Mouse (Mus musculus) heart, postnatal 0 days (tissue): ENCODE data around the gene Fbxo27. TPM values are rescaled to one million over a fixed set of nuclear protein-coding genes. Genes with fewer than 3 reads are reported as not detected.
"Not testable (repeated sequence)": the region's sequence is repeated elsewhere in the genome, so short reads cannot be mapped to it uniquely, and the experiment has no call there.

ENCODE experiments used
- ATAC-seq: fragments of 200-750 bp; cut with Nextera tagmentation; 2 replicates; pipeline ENCODE4 v1.8.0; 2017; ENCODE audit warnings: low read depth, moderate number of reproducible peaks, moderate library complexity; ENCODE audit not compliant: insufficient read depth
- DNase-seq: peaks from one replicate; pipeline ENCODE4 v3.0.0-alpha.2; 2016; ENCODE audit warnings: low spot score
- H3K27ac ChIP-seq: fragments of 300-500 bp; sonication (generic); 2 replicates; pipeline ENCODE4 v1.5.1; 2014; ENCODE audit warnings: low read depth, mild to moderate bottlenecking
- H3K27me3 ChIP-seq: fragments of 300-500 bp; sonication (generic); 2 replicates; pipeline ENCODE4 v1.6.1; 2014; ENCODE audit warnings: low read length, mixed read lengths; ENCODE audit not compliant: control insufficient read depth, insufficient read depth
- H3K36me3 ChIP-seq: fragments of 300-500 bp; sonication (generic); replicated peaks from 2 replicates; pipeline ENCODE4 v1.6.1; 2014; ENCODE audit warnings: low read length, mixed read lengths; ENCODE audit not compliant: control insufficient read depth, insufficient read depth
- H3K4me1 ChIP-seq: fragments of 300-500 bp; sonication (generic); 2 replicates; pipeline ENCODE4 v1.6.1; 2014; ENCODE audit warnings: antibody characterized with exemption; ENCODE audit not compliant: control insufficient read depth, insufficient read depth
- H3K4me2 ChIP-seq: fragments of 300-500 bp; sonication (generic); 2 replicates; pipeline ENCODE4 v1.6.1; 2014; ENCODE audit warnings: low read depth, mild to moderate bottlenecking, low read length, moderate library complexity
- H3K4me3 ChIP-seq: fragments of 300-500 bp; sonication (generic); 2 replicates; pipeline ENCODE4 v1.5.1; 2014; ENCODE audit warnings: low read depth, low read length
- H3K9ac ChIP-seq: fragments of 300-500 bp; sonication (generic); replicated peaks from 2 replicates; pipeline ENCODE4 v1.6.1; 2014; ENCODE audit warnings: low read depth, low read length, mixed read lengths
- H3K9me3 ChIP-seq: fragments of 300-500 bp; sonication (generic); replicated peaks from 2 replicates; pipeline ENCODE4 v1.6.1; 2016; ENCODE audit warnings: low read length; ENCODE audit not compliant: control insufficient read depth
- CTCF ChIP-seq: IDR thresholded peaks from 2 replicates; pipeline ENCODE4 v1.5.1; 2016; ENCODE audit warnings: antibody characterized with exemption, control low read depth, low read depth
- EP300 ChIP-seq: IDR thresholded peaks from 2 replicates; pipeline ENCODE4 v1.6.1; 2016; ENCODE audit warnings: antibody characterized with exemption, low read depth
- WGBS: fragments of 180-500 bp; shearing (Covaris S2); extraction: QIAGEN DNeasy Blood & Tissue Kit; methylation state at CpG from one replicate; pipeline ENCODE4 v1.1.7; 2014; 5-methylcytosine and 5-hydroxymethylcytosine counted together
- polyA plus RNA-seq: library from polyadenylated mRNA; unstranded; fragments of >200 nt; fragmentation: Nextera tagmentation; extraction: Ambion mirVana; gene quantifications from 2 replicates; pipeline ENCODE4 v1.2.1, GENCODE M21; 2015
- total RNA-seq: library from RNA; depleted of rRNA; stranded (reverse); fragments of >200 nt; gene quantifications from 2 replicates; pipeline ENCODE4 v1.2.3, GENCODE M21; 2014; ENCODE audit warnings: low replicate concordance

Fbxo27 gene
- total and polyA plus RNA-seq, 2 experiments from 2014 or later = 0.73 to 1.7 TPM

DNA sequence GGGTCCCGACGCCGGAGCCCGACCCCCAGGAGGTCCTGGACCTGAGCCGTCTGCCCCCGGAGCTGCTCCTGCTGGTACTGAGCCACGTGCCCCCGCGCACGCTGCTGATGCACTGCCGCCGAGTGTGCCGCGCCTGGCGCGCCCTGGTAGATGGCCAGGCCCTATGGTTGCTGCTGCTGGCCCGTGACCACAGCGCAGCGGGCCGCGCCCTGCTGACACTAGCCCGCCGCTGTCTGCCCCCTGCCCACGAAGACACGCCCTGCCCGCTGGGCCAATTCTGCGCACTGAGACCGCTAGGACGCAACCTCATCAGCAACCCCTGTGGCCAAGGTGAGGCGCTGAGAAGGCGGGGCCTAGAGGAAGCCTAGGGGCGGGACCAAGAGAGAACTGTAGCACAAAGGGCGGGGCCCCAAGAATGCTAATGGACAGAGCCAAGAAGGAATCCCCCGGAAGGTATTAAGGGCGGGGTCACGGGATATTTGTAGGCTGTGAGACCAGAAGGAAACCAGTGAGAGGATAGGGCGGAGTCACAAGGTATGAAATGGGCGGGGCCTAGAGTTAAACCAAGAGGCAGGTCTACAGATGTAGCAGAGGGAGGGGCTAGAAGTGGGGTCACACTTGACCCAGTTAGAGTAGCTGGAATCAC is 795 bp downstream of the Fbxo27 start:
- Histone ChIP-seq H3K27me3 (peaks cover 8% of the 10 kb centered on the region; the same call in 1 of the 2 replicates), H3K4me2 (peak overlapping the region; percentile 68), H3K4me3 (peak overlapping the region; percentile 41), H3K36me3 (no peaks in the 10 kb centered on the region), H3K4me1 (no peaks in the 10 kb centered on the region), H3K9me3 (no peaks in the 10 kb centered on the region), H3K27ac (no peak overlapping the region), H3K9ac (no peak overlapping the region; the same call in 1 of the 2 replicates)
- ATAC-seq (peak; percentile 70), DNase-seq (peak; percentile 31)
- under 1% methylated on average over 38 of the region's 38 CpGs for WGBS
- TF ChIP-seq EP300 = no peak
- no peak for TF ChIP-seq CTCF

DNA sequence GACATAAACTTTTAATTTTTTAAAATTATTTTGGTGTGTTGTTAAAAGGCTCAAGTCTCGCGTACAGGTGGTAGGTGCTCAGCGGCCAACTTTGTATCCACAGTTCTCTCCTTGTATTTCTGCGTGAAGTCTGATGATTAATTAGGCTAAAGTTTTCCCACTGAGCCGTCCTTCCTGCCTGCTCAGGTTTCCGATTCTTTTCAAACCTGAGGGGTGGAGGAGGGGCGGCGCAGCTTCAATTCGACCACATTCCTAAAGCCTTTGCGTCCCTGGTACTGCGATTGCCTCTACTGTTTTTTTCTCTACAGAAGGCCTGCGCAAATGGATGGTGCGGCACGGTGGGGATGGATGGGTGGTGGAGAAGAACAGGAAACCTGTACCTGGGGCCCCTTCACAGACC is 1.8 kb downstream of the Fbxo27 start:
- DNase-seq = no peak
- TF ChIP-seq EP300 (no peak), CTCF (no peak)
- no peak for ATAC-seq
- Histone ChIP-seq H3K27ac (no peak overlapping the region), H3K9me3 (no peaks in the 10 kb centered on the region), H3K36me3 (no peaks in the 10 kb centered on the region), H3K27me3 (peaks cover 8% of the 10 kb centered on the region; the same call in 1 of the 2 replicates), H3K4me2 (peak overlapping the region; percentile 68; the same call in 1 of the 2 replicates), H3K9ac (no peak overlapping the region), H3K4me1 (no peaks in the 10 kb centered on the region), H3K4me3 (no peak overlapping the region; the same call in 1 of the 2 replicates)
- 29% methylated on average over 14 of the region's 14 CpGs for WGBS

DNA sequence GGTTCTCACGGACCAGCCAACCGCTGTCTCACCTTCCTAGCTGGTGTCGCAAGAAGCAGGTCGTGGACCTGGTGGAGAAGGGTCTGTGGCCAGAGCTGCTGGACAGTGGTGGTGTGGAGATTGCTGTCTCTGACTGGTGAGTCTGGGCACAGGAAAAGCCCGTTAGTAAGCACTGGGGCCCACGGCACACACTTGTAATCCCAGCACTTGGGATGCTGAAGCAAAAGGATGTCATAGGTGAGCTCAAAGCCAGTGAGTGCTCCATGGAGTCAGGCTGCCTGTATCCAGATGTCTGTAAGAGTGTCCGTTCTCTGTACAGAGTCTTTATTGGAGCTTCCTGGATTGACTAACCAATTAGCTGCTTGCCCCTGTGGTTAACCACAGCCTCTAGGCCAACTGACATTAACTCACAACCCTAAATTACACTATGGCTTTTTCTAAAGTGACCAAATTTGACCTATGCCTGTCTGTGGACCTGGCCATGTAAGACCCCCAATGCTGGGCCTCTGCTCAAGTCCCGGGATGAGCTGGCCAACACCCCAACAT is 2.4 kb downstream of the Fbxo27 start:
- WGBS = 62% methylated on average over 8 of the region's 8 CpGs
- Histone ChIP-seq H3K27me3 (peaks cover 8% of the 10 kb centered on the region; the same call in 1 of the 2 replicates), H3K27ac (no peak overlapping the region), H3K9ac (no peak overlapping the region), H3K4me2 (no peak overlapping the region), H3K9me3 (no peaks in the 10 kb centered on the region), H3K4me3 (no peak overlapping the region), H3K4me1 (no peaks in the 10 kb centered on the region), H3K36me3 (no peaks in the 10 kb centered on the region)
- no peak for TF ChIP-seq CTCF
- TF ChIP-seq EP300 = no peak
- DNase-seq = no peak
- ATAC-seq = no peak

DNA sequence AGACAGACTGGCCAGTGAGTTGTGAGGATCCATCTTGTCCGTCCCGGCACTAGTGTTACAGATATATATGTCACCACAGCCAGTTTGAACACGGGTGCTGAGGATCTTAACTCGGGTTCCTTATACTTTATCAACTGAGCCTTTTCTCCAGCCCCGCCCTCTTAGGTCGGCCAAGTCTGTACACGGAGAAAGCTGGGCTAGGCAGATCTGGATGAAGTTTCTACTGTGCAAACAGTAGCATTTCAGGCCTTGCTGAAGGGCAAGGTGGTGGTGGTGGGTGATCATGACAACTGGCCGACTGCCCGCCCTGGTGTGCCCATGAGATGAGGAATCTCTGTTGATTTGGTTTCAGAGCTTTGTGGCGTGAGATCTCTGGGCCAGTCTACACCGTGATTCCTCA is 4.6 kb downstream of the Fbxo27 start:
- Histone ChIP-seq H3K4me3 (no peak overlapping the region), H3K27ac (no peak overlapping the region), H3K27me3 (peaks cover 8% of the 10 kb centered on the region; the same call in 1 of the 2 replicates), H3K4me1 (no peaks in the 10 kb centered on the region), H3K9ac (no peak overlapping the region), H3K36me3 (no peaks in the 10 kb centered on the region), H3K9me3 (peaks cover 5% of the 10 kb centered on the region; the same call in 1 of the 2 replicates), H3K4me2 (no peak overlapping the region)
- no peak for TF ChIP-seq EP300
- TF ChIP-seq CTCF = no peak
- WGBS = 85% methylated on average over 11 of the region's 11 CpGs
- ATAC-seq (no peak), DNase-seq (no peak)

DNA sequence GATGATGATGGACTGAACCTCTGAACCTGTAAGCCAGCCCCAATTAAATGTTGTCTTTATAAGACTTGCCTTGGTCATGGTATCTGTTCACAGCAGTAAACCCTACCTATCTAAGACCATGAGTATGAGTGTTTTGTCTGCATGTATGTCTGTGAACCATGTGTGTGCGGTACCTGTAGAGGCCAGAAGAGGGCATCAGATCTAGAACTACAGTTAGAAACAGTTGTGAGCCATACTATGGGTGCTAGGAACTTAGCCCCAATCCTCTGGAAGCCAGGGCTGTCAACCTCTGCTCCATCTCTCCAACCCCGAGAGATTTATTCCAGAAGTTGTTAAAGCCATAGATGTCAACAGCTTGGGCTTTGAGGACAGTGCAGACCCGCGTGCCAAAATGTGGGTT is 7.6 kb downstream of the Fbxo27 start:
- no peak overlapping the region for H3K4me3 ChIP-seq
- H3K36me3 ChIP-seq = no peaks in the 10 kb centered on the region
- TF ChIP-seq EP300 (no peak), CTCF (no peak)
- WGBS = 95% methylated on average over 4 of the region's 4 CpGs
- ATAC-seq (no peak), DNase-seq (no peak)
- peaks cover 5% of the 10 kb centered on the region; the same call in 1 of the 2 replicates for H3K9me3 ChIP-seq
- H3K27ac ChIP-seq = no peak overlapping the region
- no peak overlapping the region for H3K4me2 ChIP-seq
- H3K27me3 ChIP-seq = no peaks in the 10 kb centered on the region
- H3K4me1 ChIP-seq = no peaks in the 10 kb centered on the region
- no peak overlapping the region for H3K9ac ChIP-seq

DNA sequence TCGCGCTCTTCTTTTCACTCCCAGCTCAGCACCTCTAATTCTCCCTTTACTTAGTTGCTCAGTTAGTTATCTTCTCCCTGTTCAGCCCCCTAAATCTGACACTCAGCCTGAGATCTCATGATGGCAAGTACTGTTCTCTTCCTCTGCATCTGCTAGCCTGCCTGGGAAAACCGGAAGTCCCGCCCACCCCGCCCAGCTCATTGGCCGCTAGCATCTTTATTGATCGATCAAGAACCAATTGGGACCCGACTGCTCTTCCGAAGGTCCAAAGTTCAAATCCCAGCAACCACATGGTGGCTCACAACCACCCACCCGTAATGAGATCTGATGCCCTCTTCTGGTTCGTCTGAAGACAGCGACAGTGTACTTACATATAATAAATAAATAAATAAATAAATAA is 8.7 kb downstream of the Fbxo27 start:
- H3K27me3 ChIP-seq, H3K9ac ChIP-seq, H3K4me2 ChIP-seq, H3K4me1 ChIP-seq, H3K4me3 ChIP-seq, H3K27ac ChIP-seq, DNase-seq, ATAC-seq, H3K9me3 ChIP-seq, H3K36me3 ChIP-seq: not testable (repeated sequence)
- 88% methylated on average over 12 of the region's 12 CpGs for WGBS
